Mouse (Mus musculus) stomach, postnatal 0 days (tissue): ENCODE data around the gene Naif1. TPM values are rescaled to one million over a fixed set of nuclear protein-coding genes. Genes with fewer than 3 reads are reported as not detected.

Source experiments
- ATAC-seq: fragments of 200-750 bp; cut with Nextera tagmentation; 2 replicates; pipeline ENCODE4 v1.8.0; 2017; ENCODE audit not compliant: low FRiP score, low TSS enrichment
- DNase-seq: peaks from one replicate; pipeline ENCODE4 v3.0.0-alpha.2; 2016; ENCODE audit warnings: low spot score
- H3K27ac ChIP-seq: fragments of 300-500 bp; sonication (generic); replicated peaks from 2 replicates; pipeline ENCODE4 v1.5.1; 2014; ENCODE audit warnings: mild to moderate bottlenecking, control low read depth
- H3K27me3 ChIP-seq: fragments of 300-500 bp; sonication (generic); 2 replicates; pipeline ENCODE4 v1.6.1; 2014; ENCODE audit warnings: low read length; ENCODE audit not compliant: control insufficient read depth, insufficient read depth
- H3K36me3 ChIP-seq: fragments of 300-500 bp; sonication (generic); 2 replicates; pipeline ENCODE4 v1.6.1; 2014; ENCODE audit warnings: low read length, mixed read lengths; ENCODE audit not compliant: control insufficient read depth, insufficient read depth
- H3K4me1 ChIP-seq: fragments of 300-500 bp; sonication (generic); replicated peaks from 2 replicates; pipeline ENCODE4 v1.6.1; 2014; ENCODE audit warnings: antibody characterized with exemption; ENCODE audit not compliant: control insufficient read depth, insufficient read depth
- H3K4me2 ChIP-seq: fragments of 300-500 bp; sonication (generic); replicated peaks from 2 replicates; pipeline ENCODE4 v1.6.1; 2014; ENCODE audit warnings: low read depth, mild to moderate bottlenecking, control low read depth, moderate library complexity
- H3K4me3 ChIP-seq: fragments of 300-500 bp; sonication (generic); 2 replicates; pipeline ENCODE4 v1.5.1; 2014; ENCODE audit warnings: low read depth, low read length, control low read depth
- H3K9ac ChIP-seq: fragments of 300-500 bp; sonication (generic); 2 replicates; pipeline ENCODE4 v1.6.1; 2014; ENCODE audit warnings: mild to moderate bottlenecking, low read length, control low read depth, mixed read lengths
- H3K9me3 ChIP-seq: fragments of 300-500 bp; sonication (generic); 2 replicates; pipeline ENCODE4 v1.6.1; 2016; ENCODE audit warnings: low read length; ENCODE audit not compliant: control insufficient read depth
- CTCF ChIP-seq: IDR thresholded peaks from 2 replicates; pipeline ENCODE4 v1.5.1; 2016; ENCODE audit warnings: antibody characterized with exemption, low read depth, mild to moderate bottlenecking, moderate library complexity
- EP300 ChIP-seq: optimal IDR thresholded peaks from 2 replicates; pipeline ENCODE3; 2016; ENCODE audit warnings: antibody characterized with exemption
- WGBS: fragments of 180-500 bp; shearing (Covaris S2); extraction: QIAGEN DNeasy Blood & Tissue Kit; methylation state at CpG from one replicate; pipeline ENCODE4 v1.1.7; 2014; 5-methylcytosine and 5-hydroxymethylcytosine counted together
- polyA plus RNA-seq: library from polyadenylated mRNA; unstranded; fragments of >200 nt; fragmentation: Nextera tagmentation; extraction: Ambion mirVana; gene quantifications from 2 replicates; pipeline ENCODE4 v1.2.1, GENCODE M21; 2015

Gene Naif1
- polyA plus RNA-seq, 1 experiment from 2014 or later, result 2.6 TPM

DNA sequence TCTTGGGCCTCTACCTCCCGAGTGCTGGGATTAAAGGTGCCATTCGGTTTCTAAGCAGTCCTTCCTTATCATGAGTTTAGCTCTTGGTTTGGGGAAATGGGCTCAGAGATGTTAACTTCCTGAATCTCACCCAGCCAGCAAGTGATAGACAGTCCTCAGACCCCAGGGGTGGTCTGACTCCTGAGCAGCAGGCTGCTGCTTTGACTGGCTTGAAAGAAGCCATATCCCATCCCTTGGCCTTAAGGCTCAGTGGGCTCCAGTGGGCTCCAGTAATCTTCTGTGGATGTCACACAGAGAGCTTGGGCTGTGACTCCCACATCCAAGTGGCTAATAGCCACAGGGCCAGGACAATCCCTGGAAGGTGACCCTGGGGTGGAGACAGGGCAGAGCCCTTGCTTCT, 44.3 kb downstream of the Naif1 start:
- H3K4me3 ChIP-seq, result no peak overlapping the region
- H3K27me3 ChIP-seq, result no peaks in the 10 kb centered on the region
- H3K27ac ChIP-seq, result no peak overlapping the region
- DNase-seq (no peak), ATAC-seq (no peak)
- no peak for TF ChIP-seq EP300
- no peak for TF ChIP-seq CTCF
- no peak overlapping the region for H3K4me2 ChIP-seq
- no peaks in the 10 kb centered on the region for H3K4me1 ChIP-seq
- H3K36me3 ChIP-seq, result no peaks in the 10 kb centered on the region
- H3K9ac ChIP-seq, result no peak overlapping the region
- H3K9me3 ChIP-seq, result no peaks in the 10 kb centered on the region
- WGBS, result 51% methylated on average over 2 of the region's 2 CpGs

DNA sequence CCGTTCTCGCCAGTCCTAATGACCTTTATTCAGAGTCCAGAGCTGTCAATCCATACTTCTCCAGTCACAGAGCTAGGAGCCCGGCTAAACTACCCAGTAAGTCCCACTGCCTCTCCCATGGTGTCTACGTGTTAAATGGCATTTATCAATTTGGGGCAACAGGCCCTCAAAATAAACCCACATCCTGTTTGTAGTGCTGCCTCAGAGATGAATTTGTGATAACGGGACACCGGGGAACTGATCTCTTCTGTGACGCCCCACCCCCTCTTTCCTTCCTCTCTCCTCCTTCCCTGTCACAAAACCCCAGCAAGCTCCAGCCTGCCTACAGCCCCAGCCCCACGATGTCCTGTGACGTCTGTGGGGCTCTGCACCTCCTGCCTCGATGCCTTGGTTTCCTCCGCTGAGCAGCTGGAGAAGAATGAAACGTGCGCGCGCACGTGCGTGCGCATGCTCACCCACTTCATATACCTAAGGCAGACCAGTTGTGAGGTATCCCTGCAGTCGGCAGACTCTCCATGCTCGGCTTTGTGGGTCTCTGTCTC, 45.0 kb downstream of the Naif1 start:
- Histone ChIP-seq H3K27ac (no peak overlapping the region), H3K27me3 (no peaks in the 10 kb centered on the region), H3K9me3 (no peaks in the 10 kb centered on the region), H3K4me2 (no peak overlapping the region; the same call in 1 of the 2 replicates), H3K36me3 (no peaks in the 10 kb centered on the region), H3K9ac (no peak overlapping the region), H3K4me1 (no peaks in the 10 kb centered on the region), H3K4me3 (no peak overlapping the region)
- DNase-seq (no peak), ATAC-seq (no peak)
- 61% methylated on average over 20 of the region's 20 CpGs for WGBS
- no peak for TF ChIP-seq EP300

DNA sequence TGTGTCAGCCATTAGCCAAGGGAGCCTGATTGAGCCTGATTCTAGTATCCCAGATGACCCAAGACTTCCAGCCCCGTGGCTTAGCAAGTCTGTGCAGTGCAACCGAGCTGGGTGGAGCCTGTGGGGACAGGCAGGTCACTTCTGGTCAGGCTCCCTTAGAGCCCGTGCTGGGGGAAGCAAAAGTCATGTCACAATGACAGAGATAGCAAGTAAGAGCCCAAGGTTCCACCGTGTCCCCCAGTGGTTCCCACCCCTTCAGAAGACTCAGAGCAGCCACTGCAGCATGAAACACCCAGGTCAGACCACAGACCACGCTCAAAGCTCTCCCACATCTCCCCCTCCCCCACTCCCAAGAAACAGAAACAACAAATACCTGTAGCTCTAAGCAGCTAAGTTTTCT, 45.9 kb downstream of the Naif1 start:
- no peak for TF ChIP-seq EP300
- no peak for TF ChIP-seq CTCF
- no peaks in the 10 kb centered on the region for H3K4me1 ChIP-seq
- ATAC-seq, result no peak
- H3K4me3 ChIP-seq, result no peak overlapping the region
- no peak for DNase-seq
- 46% methylated on average over 5 of the region's 5 CpGs for WGBS
- no peak overlapping the region for H3K27ac ChIP-seq
- H3K27me3 ChIP-seq, result no peaks in the 10 kb centered on the region
- H3K9ac ChIP-seq, result no peak overlapping the region
- no peaks in the 10 kb centered on the region for H3K36me3 ChIP-seq
- no peaks in the 10 kb centered on the region for H3K9me3 ChIP-seq
- no peak overlapping the region for H3K4me2 ChIP-seq

DNA sequence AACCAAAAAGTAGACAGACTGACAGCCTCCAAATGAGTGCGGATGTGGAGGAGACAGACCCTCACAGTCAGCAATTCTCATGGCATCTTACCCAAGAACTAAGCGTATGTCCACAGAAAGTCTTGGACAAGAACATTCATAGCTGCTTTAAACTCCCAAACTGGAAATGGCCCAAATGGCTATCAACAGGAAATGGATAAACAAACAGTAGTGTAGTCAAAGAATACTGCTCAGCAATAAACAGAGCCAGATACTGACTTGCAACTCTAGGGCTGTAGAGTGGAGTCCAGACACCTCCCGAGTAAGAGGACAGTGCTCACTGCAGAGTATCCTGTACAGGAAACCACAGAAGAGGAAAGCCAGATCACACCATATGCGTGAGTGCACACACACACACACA, 49.1 kb downstream of the Naif1 start:
- Histone ChIP-seq H3K27ac (no peak overlapping the region), H3K4me2 (no peak overlapping the region), H3K9ac (no peak overlapping the region), H3K4me3 (no peak overlapping the region), H3K9me3 (no peaks in the 10 kb centered on the region), H3K27me3 (no peaks in the 10 kb centered on the region), H3K36me3 (no peaks in the 10 kb centered on the region), H3K4me1 (no peaks in the 10 kb centered on the region)
- TF ChIP-seq EP300, result no peak
- no peak for TF ChIP-seq CTCF
- ATAC-seq (no peak), DNase-seq (no peak)
- WGBS, result 62% methylated on average over 4 of the region's 4 CpGs

DNA sequence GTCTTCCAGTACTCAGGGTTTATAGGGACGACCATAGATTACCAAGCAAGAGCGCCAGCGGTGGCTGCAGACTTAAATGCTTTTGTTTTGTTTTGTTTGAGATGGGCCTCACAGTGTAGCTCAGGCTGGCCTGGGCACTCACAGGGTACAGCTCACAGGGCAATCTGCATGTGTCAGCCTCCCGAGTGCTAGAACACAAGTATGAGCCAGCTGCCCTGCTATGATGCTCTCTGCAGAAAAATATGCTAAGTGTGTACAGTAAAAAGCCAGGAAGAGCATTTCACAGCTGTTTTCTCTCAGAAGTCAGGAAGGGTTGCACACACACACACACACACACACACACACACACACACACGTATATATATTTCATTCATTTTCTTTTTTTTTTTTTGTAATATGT, 50.2 kb downstream of the Naif1 start:
- 64% methylated on average over 5 of the region's 5 CpGs for WGBS
- no peak overlapping the region for H3K27ac ChIP-seq
- ATAC-seq, result no peak
- no peak for DNase-seq
- no peak overlapping the region for H3K4me3 ChIP-seq
- no peak overlapping the region for H3K9ac ChIP-seq
- no peaks in the 10 kb centered on the region for H3K36me3 ChIP-seq
- H3K4me2 ChIP-seq, result no peak overlapping the region
- H3K27me3 ChIP-seq, result no peaks in the 10 kb centered on the region
- no peaks in the 10 kb centered on the region for H3K9me3 ChIP-seq
- TF ChIP-seq CTCF (no peak), EP300 (no peak)
- H3K4me1 ChIP-seq, result no peaks in the 10 kb centered on the region

DNA sequence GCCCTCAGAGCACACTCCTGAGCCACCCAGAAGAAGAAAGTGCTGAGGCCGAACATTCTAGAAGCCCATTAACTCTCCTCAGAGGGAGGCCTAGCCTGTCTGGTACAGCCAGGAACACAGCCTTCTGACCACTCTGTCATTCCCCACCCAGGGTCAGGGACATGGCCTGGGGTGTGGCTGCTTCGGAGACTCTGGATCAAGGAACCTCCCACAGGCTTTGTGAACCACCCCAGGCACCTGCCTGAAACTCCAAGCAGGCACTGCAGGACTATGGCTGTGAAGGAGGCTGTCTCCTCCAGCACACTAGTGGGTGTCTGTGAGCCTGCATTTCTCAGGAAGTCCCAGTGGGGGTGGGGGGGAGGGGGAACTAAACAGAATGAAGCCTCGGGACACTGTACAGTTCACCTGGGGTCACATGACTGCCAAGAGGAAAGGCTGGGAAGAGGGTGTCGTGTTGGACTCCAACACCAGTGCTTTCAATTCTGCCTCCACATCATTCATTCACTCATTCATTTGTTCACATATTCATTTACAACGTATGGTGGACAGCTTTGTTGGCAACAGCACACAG, 51.6 kb downstream of the Naif1 start:
- TF ChIP-seq CTCF, result no peak
- TF ChIP-seq EP300, result no peak
- WGBS, result 48% methylated on average over 5 of the region's 5 CpGs
- Histone ChIP-seq H3K27me3 (no peaks in the 10 kb centered on the region), H3K4me1 (no peaks in the 10 kb centered on the region), H3K9me3 (no peaks in the 10 kb centered on the region), H3K27ac (peak overlapping the region; percentile 90), H3K9ac (no peak overlapping the region), H3K4me2 (no peak overlapping the region), H3K4me3 (no peak overlapping the region), H3K36me3 (no peaks in the 10 kb centered on the region)
- DNase-seq (peak; percentile 67), ATAC-seq (peak; percentile 58)
